Mouse (Mus musculus) embryo, embryonic 11.5 days (tissue): ENCODE data around the gene 1700020N01Rik.

Source experiments
- DNase-seq: peaks from one replicate; pipeline ENCODE4 v3.0.0-alpha.2; 2012; ENCODE audit warnings: low read depth, low spot score

The 1700020N01Rik gene

GRCm38 (mm10) chr10:21668976-21669375, 76.0 kb downstream of the 1700020N01Rik start:
- DNase-seq: no peak

GRCm38 (mm10) chr10:21669750-21670161, 76.8 kb downstream of the 1700020N01Rik start:
- DNase-seq: no peak

GRCm38 (mm10) chr10:21670168-21670567, 77.2 kb downstream of the 1700020N01Rik start:
- no peak for DNase-seq
